Mouse (Mus musculus) heart, adult 2 months (tissue): ENCODE results near the gene Zfp710.

ENCODE experiments used
- CTCF ChIP-seq: fragments of 200-600 bp; IDR thresholded peaks from 2 replicates; pipeline ENCODE4 v1.8.1; 2022; ENCODE audit warnings: antibody characterized with exemption, mild to moderate bottlenecking, moderate library complexity
- EP300 ChIP-seq: fragments of 200-500 bp; IDR thresholded peaks from 2 replicates; pipeline ENCODE4 v1.6.1; 2011; ENCODE audit warnings: low read depth, low read length, control low read depth; ENCODE audit not compliant: insufficient read depth
- POLR2A ChIP-seq: fragments of 200-500 bp; IDR thresholded peaks from 2 replicates; pipeline ENCODE4 v1.6.1; 2011; ENCODE audit warnings: mild to moderate bottlenecking, low read depth, low read length, control low read depth; ENCODE audit not compliant: insufficient read depth

GRCm38 (mm10) chr7:80047041-80047440 is 22.4 kb downstream of the Zfp710 start:
- TF ChIP-seq EP300 = no peak
- TF ChIP-seq CTCF = no peak
- TF ChIP-seq POLR2A = no peak
